Mouse (Mus musculus) heart, postnatal 14 days (tissue): Measurements from ENCODE around the gene Neurod4. TPM values are rescaled to one million over a fixed set of nuclear protein-coding genes. Genes with fewer than 3 reads are reported as not detected.
"Not testable (repeated sequence)": the region's sequence is repeated elsewhere in the genome, so short reads cannot be mapped to it uniquely, and the experiment has no call there.

Experiments used
- DNase-seq, 2 experiments: peaks; one replicate each; pipeline ENCODE4 v3.0.0; 2021 to 2022
- intact Hi-C: fragments of 180-260 bp; cut with DNase I; formaldehyde crosslinking; loops from one replicate; pipeline ENCODE4 v1.15.1; 2025
- long read RNA-seq, 2 experiments: library from polyadenylated mRNA; stranded (forward); transcript quantifications; one replicate each; pipeline ENCODE4 v2.0.0; 2021
- total RNA-seq, 2 experiments: library from RNA; stranded (reverse); gene quantifications; 2 replicates each; pipeline ENCODE4 v1.2.3; 2021

Gene Neurod4
- not detected for total RNA-seq
- long read RNA-seq, experiment 1, result 0 reads
- long read RNA-seq, experiment 2, result 0 reads

GRCm38 (mm10) chr10:130280066-130280465, at the start of gene Neurod4:
Gene Neurod4 (minus strand): TSS chr10:130280240.
- intact Hi-C loops, result no loop called here
- DNase-seq, result peak in 1 of 2 experiments; percentile 22

GRCm38 (mm10) chr10:130324243-130324642, 44.2 kb upstream of the Neurod4 start:
- intact Hi-C loops, result no loop called here
- no peak for DNase-seq

DNA sequence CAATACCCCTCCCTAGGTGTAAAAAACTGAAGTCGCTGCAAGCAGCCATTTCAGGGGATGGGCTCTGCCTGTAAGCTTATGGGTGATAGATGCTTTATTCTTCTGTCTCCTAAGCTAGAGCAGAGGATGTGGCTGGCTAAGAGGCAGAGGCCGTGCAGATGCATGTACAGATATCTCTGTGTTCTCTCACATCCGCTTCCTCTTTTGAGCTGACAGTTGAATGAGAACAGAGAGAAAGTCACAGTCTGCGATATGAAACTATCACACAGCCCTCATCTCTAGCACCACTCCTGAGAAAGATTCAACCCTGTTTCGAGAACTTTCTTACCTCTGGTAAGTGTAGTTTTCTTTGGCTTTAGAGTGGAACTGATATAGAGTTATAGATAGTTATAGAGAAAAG, 42.6 kb upstream of the Neurod4 start, which contains the start of gene Tespa1:
Gene Tespa1 (plus strand): TSS at position 234 of the 400 bp plus-strand sequence.
- DNase-seq, result no peak
- intact Hi-C loops, result no loop called here

GRCm38 (mm10) chr10:130322062-130322461, 42.0 kb upstream of the Neurod4 start:
- DNase-seq, result no peak
- intact Hi-C loops, result no loop called here

- no peak for DNase-seq
- intact Hi-C loops, result no loop called here
Measured at GRCm38 (mm10) chr10:130320715-130321114, 40.7 kb upstream of the Neurod4 start.

GRCm38 (mm10) chr10:130318720-130319119, 38.7 kb upstream of the Neurod4 start:
- DNase-seq, result no peak
- intact Hi-C loops, result no loop called here

DNA sequence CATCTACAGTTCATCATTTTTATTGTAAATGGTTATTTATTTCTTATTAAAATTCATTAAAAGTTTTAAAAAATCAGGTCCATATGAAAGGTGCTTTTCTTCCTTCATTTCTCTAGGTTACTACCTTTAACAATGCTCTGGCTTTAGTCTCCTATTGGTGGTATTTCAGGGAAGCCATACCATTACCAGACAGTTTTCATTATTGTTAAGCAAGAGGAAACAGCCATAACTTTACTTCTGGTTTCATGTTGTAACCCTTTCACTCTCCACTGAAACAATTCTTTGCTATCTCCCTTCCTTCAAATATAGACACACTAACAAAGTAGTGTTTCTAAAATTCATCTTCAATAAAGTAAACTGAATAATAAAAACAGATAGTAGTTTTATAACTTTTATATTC, 35.8 kb upstream of the Neurod4 start:
- intact Hi-C loops, result no loop called here

GRCm38 (mm10) chr10:130314110-130314829, 34.2 kb upstream of the Neurod4 start:
- intact Hi-C loops, result no loop called here
- DNase-seq, result peak; percentile 38 to 64

More for the DNA sequence above, 35.8 kb upstream of the Neurod4 start:
- no peak for DNase-seq

DNA sequence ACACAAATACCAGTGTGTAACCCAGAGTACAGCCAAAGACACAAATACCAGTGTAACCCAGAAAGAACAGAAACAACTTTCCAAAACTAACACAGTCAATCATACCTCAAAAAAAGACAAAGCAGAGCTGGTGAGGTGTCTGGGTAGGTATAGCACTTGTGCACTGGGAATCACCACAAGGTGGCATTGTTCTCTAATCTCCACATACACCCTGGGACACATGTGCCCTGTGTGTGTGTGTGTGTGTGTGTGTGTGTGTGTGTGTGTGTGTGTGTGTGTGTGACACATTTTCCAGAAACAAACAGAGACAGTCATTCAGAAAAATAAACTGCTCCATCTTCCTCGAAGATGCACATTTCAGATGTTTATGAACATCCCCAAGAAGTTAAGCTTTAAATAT, 33.5 kb upstream of the Neurod4 start:
- intact Hi-C loops, result no loop called here
- DNase-seq, result no peak

DNA sequence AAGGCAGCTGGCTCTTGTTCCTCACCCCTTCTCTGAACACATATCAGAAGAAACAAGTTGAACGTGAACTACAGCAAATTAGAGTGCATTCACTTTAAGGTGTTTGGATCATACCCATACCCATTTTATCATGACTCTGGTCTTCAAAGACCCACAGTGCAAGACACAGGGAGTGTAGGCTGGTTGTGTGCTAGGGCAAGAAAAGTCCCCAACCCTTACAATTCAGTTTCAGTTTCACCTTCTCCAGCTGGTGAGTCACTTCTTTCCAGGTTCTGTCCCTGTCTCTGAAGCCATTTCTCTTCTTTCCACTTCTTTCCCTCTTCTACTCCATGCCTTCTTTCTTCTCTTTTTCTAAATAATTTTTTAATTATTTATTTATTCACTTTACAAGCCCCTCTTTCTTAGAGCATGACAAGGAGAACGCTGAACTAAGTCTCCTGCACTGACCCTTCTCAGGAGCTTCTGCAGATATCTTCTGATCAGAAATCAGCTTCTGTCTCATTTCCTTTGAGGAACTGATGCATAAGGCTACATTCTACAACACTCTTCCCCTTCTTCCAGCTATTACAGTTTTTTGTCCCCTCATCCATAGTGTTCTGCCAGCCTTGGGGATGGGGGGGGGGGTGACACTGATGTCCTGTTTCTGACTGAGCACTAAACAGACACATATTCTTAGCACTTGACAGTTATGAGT, 31.6 kb upstream of the Neurod4 start:
- intact Hi-C loops, result no loop called here
- DNase-seq, result no peak

- intact Hi-C loops, DNase-seq: not testable (repeated sequence)
Measured at GRCm38 (mm10) chr10:130304138-130304537, 24.1 kb upstream of the Neurod4 start.

- intact Hi-C loops, result loop anchor here (2.0 kb wide), 1 partner anchor 70 kb away; no protein-coding TSS in a partner anchor
- DNase-seq, result peak in 1 of 2 experiments; percentile 12
Measured at GRCm38 (mm10) chr10:130298748-130299147, 18.7 kb upstream of the Neurod4 start.

DNA sequence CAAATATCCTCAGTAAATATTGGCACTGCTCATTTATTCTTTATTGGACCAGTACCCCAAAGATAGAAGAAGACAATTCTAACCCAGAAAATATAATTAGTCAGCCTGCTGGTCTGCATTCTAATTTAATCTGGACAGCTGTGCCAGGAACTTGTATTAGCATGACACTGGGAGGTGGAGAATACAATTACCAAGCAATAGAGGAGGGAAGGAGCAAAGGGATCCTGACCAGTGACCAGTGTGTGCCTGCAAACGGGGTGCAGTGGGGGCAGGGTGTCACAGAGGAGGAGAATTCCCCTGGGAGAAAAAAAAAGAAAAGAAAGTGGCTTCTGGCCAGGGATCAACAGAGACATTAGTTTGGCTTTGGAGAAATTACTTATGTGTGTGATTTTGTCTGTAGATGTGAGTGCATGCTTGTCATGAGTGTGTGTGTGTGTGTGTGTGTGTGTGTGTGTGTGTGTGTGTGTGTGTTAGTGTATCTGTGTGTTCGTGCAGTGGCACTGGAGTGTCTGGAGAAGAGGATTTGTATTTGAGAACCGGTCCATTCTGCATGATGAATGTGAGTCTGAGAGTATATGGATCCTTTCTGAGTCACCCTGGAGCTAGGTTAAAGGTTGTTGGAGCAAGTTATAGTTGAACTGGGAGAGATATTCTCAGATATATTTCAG, 13.8 kb upstream of the Neurod4 start:
- DNase-seq, result no peak
- intact Hi-C loops, result no loop called here

- no peak for DNase-seq
- intact Hi-C loops, result no loop called here
Measured at GRCm38 (mm10) chr10:130288007-130288406, 8.0 kb upstream of the Neurod4 start.

GRCm38 (mm10) chr10:130287201-130287600, 7.2 kb upstream of the Neurod4 start:
- intact Hi-C loops, result no loop called here
- DNase-seq, result no peak

GRCm38 (mm10) chr10:130281982-130282449, 2.0 kb upstream of the Neurod4 start:
- DNase-seq, result no peak
- intact Hi-C loops, result no loop called here

GRCm38 (mm10) chr10:130276496-130276895, 3.5 kb downstream of the Neurod4 start:
- no peak for DNase-seq
- intact Hi-C loops, result no loop called here

DNA sequence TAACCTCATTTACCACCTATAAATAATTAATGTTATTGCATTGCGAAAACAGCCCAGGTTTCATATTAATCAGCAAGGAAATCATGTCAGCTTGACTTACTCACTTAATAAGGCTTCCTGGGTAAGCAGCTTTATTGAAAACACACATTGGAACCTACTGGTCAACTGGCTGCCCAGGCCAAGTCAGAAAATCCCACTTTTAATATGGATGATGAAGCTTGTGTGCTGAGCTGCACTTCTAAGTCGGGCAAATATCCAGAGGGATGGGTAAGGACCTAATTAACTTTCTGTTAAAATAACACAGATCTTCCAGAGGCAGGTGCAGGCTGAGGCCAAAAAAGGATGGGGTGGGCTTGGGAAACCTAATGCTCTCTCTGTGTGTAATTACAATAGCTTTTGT, 4.3 kb downstream of the Neurod4 start:
- no peak for DNase-seq
- intact Hi-C loops, result no loop called here

DNA sequence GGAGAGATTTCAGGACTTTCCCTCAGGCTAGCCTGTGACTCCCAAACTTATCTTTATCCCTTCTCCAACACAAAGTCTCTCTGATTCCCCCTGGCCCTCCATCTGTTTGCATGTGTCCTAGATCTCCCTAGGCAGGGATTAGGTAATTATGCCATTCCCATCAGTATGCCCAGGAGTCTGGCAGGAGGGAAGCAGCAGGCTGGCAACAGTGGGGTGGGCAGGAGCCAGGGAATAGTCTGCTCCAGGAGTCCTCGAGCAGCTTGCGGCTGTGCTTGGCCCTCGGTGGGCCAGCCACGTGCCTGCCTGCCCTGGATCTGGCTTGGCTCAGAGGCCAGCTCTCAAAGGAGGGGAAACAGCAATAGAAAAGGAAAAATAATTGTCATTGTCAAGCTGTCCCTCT, 16.8 kb downstream of the Neurod4 start:
- DNase-seq, result no peak
- intact Hi-C loops, result no loop called here

DNA sequence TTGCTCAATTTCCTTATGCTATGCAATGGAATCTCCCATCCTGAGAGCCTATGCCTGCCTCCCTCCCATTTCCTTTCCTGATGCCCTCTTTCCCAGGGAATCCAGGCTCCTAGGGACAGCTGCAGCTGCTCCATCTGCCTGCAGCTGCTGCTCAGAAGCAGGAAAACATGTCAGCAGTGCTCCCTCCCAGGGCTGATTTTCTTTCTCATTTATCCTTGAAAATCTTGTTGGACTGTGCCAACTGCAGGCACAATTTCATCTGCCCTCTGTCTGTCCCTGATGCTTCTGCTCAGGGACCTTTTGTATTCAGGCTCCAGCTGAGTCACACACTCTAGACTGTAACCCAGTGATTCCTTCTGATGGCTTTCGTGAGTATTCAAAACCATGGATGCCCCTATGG, 20.6 kb downstream of the Neurod4 start:
- intact Hi-C loops, result no loop called here
- no peak for DNase-seq

DNA sequence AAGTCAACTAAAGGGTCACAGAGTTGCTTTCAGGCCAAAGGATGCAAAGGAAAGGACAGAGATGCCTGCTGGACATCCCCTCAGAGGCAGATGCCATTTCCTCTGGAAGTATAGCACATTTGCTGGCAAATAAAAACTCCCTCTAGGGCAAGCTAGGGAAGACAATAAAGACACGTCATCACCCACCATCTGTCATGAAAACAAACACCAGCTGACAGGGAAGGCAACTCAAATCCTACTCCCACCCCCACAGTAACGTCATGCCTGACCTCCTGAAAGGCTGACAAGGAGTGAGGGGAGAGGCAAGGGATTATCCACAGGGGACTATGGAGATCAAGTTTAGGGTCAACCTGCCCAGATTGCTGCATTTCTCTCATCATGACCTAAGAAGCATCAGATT, 35.8 kb downstream of the Neurod4 start:
- intact Hi-C loops, result no loop called here
- no peak for DNase-seq
